Mouse (Mus musculus) intestine, embryonic 16.5 days (tissue): Measurements from ENCODE around the gene Tln2. TPM values are rescaled to one million over a fixed set of nuclear protein-coding genes. Genes with fewer than 3 reads are reported as not detected.

Experiments used
- ATAC-seq: fragments of 200-750 bp; cut with Nextera tagmentation; 2 replicates; pipeline ENCODE4 v1.8.0; 2017; ENCODE audit warnings: moderate TSS enrichment, moderate library complexity
- H3K27ac ChIP-seq: fragments of 300-500 bp; sonication (generic); 2 replicates; pipeline ENCODE4 v1.5.1; 2014; ENCODE audit warnings: mild to moderate bottlenecking, low read length
- H3K27me3 ChIP-seq: fragments of 300-500 bp; sonication (generic); replicated peaks from 2 replicates; pipeline ENCODE4 v1.6.1; 2014; ENCODE audit warnings: low read length, control low read depth, mixed read lengths; ENCODE audit not compliant: control insufficient read depth, insufficient read depth
- H3K36me3 ChIP-seq: fragments of 300-500 bp; sonication (generic); 2 replicates; pipeline ENCODE4 v1.6.1; 2014; ENCODE audit warnings: low read length, control low read depth; ENCODE audit not compliant: control insufficient read depth, insufficient read depth
- H3K4me1 ChIP-seq: fragments of 300-500 bp; sonication (generic); 2 replicates; pipeline ENCODE4 v1.6.1; 2014; ENCODE audit warnings: low read length, control low read depth, mixed read lengths; ENCODE audit not compliant: control insufficient read depth, insufficient read depth
- H3K4me2 ChIP-seq: fragments of 300-500 bp; sonication (generic); 2 replicates; pipeline ENCODE4 v1.6.1; 2014; ENCODE audit warnings: low read depth, low read length, control low read depth
- H3K4me3 ChIP-seq: fragments of 300-500 bp; sonication (generic); 2 replicates; pipeline ENCODE4 v1.5.1; 2014; ENCODE audit warnings: mild to moderate bottlenecking, low read length
- H3K9ac ChIP-seq: fragments of 300-500 bp; sonication (generic); 2 replicates; pipeline ENCODE4 v1.6.1; 2014; ENCODE audit warnings: low read depth, low read length
- H3K9me3 ChIP-seq: fragments of 300-500 bp; sonication (generic); 2 replicates; pipeline ENCODE4 v1.6.1; 2016; ENCODE audit warnings: low read length, control low read depth; ENCODE audit not compliant: control insufficient read depth
- WGBS: fragments of 180-500 bp; shearing (Covaris S2); extraction: QIAGEN DNeasy Blood & Tissue Kit; methylation state at CpG from one replicate; pipeline ENCODE4 v1.1.7; 2014; 5-methylcytosine and 5-hydroxymethylcytosine counted together
- polyA plus RNA-seq: library from polyadenylated mRNA; unstranded; fragments of >200 nt; fragmentation: Nextera tagmentation; extraction: Ambion mirVana; gene quantifications from 2 replicates; pipeline ENCODE4 v1.2.1, GENCODE M21; 2015

The Tln2 gene
- polyA plus RNA-seq, 1 experiment from 2014 or later, result 19.8 TPM

DNA sequence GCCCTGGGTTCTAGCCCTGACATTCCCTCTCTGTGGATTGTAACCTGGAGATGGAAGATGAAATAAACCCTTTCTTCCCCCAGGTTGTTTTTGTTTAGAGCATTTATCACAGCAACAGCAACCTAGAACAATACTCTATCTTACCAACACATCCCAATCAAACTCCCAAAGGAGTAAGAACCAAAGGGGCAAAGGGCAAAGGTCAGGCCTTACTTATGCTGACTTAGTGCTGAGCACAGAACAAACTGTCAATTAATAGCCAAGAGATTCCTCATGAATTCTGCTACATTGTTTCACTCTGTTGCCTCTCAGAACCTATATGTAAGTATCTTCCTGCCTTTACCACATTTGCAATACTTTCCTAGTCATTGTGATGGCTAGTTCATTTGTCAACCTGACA lies 255.5 kb downstream of the Tln2 start:
- Histone ChIP-seq H3K27me3 (no peaks in the 10 kb centered on the region), H3K4me3 (no peak overlapping the region), H3K4me2 (no peak overlapping the region), H3K4me1 (no peaks in the 10 kb centered on the region), H3K9me3 (no peaks in the 10 kb centered on the region), H3K27ac (no peak overlapping the region), H3K36me3 (no peaks in the 10 kb centered on the region), H3K9ac (no peak overlapping the region)
- no peak for ATAC-seq

DNA sequence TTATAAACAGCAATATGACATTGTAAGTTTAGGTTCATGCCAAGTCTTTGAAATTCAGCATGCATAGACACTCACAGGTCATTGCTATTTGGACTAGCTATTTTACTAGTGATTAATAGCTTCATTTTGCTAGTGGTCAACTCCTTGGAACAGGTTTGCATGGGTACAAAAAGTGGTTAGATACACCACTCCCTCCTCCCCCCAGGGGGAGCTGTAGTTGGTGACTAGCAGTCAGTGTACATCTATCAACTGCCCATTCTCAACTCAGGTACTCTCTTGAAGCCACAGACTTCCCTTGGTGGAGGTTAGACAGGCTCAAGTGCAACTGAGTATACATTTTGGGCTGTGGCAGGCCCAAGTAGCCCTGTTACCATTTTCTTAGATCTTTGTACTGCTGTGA lies 256.5 kb downstream of the Tln2 start:
- Histone ChIP-seq H3K27ac (no peak overlapping the region), H3K4me1 (no peaks in the 10 kb centered on the region), H3K4me2 (no peak overlapping the region), H3K4me3 (no peak overlapping the region), H3K27me3 (no peaks in the 10 kb centered on the region), H3K9ac (no peak overlapping the region), H3K36me3 (no peaks in the 10 kb centered on the region), H3K9me3 (no peaks in the 10 kb centered on the region)
- no peak for ATAC-seq

DNA sequence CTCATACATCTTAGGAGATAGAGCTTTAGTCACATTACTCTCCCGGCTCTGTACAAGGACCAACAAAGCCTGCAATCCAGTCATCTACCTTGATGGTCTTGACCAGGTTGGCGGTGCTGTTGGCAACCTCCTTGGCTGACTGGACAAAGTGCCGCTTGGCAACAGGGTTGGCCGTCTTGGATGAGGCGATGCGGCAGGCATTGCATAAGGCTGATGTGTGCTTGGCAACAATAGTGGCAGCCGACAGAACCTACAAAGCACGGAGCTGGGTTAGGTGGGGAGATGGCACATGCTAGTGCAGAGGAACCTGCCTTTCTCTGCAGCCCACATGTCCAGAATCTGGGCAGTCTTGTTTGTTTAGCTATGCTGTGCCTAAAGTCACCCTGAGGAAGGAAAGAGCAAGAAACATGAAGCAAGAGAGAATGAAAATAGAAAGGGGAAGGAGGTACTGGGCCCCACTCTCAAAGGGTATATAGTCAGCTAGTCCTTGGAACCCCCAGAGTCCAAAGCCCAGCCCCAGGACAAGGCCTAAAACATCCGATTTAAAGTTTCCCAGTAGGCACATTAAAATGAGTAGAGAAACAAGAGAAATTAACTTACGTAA lies 257.0 kb downstream of the Tln2 start:
- H3K9me3 ChIP-seq, result no peaks in the 10 kb centered on the region
- H3K27me3 ChIP-seq, result no peaks in the 10 kb centered on the region
- H3K9ac ChIP-seq, result no peak overlapping the region
- H3K4me3 ChIP-seq, result no peak overlapping the region
- H3K27ac ChIP-seq, result no peak overlapping the region
- no peaks in the 10 kb centered on the region for H3K36me3 ChIP-seq
- no peak for ATAC-seq
- H3K4me1 ChIP-seq, result no peaks in the 10 kb centered on the region
- H3K4me2 ChIP-seq, result no peak overlapping the region
- WGBS, result 95% methylated on average over 10 of the region's 10 CpGs

DNA sequence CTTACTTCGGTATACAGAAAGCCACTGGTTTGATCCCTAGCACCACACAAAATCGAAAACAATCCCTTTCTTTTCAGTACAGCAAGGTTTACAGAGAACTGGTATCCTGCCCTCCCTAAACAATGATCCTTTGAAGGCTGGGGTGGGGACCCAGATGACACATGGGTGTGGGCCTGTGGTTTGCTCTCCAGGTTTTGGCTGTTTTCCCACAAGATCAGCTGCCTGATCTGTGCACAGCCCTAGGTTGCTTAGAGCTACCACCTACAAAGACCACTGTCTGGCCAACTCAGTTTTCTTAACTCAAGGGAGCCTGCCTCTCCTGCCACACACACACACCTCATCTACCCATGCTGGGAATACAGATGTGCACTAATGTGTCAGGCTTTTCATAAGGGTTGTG lies 257.9 kb downstream of the Tln2 start:
- no peaks in the 10 kb centered on the region for H3K4me1 ChIP-seq
- no peak overlapping the region for H3K4me2 ChIP-seq

DNA sequence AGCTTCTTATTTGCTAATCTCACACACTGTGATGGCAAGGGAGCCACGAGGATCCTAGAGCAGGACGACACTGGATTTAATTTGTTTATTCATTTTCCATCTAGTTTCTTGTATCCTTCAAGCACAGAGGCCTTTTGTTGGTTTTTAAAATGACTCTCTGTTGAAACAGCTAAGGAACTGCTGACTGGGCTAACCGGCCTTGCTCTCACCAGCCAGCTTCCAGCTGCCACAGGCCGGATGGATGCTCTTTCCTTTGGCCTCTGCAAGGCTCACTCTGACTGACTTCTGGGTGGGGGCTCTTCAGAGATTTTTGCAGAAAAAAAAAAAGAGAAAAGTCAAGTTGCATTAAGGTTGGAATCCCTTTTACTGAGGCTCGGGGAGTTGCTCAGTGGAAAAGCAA lies 258.7 kb downstream of the Tln2 start:
- Histone ChIP-seq H3K4me2 (no peak overlapping the region), H3K27ac (no peak overlapping the region), H3K9me3 (no peaks in the 10 kb centered on the region), H3K9ac (no peak overlapping the region), H3K4me3 (no peak overlapping the region), H3K27me3 (no peaks in the 10 kb centered on the region), H3K36me3 (no peaks in the 10 kb centered on the region), H3K4me1 (no peaks in the 10 kb centered on the region)
- no peak for ATAC-seq
- 63% methylated on average over 5 of the region's 5 CpGs for WGBS

More for the DNA sequence above, 257.9 kb downstream of the Tln2 start:
- H3K27ac ChIP-seq, result no peak overlapping the region
- no peaks in the 10 kb centered on the region for H3K36me3 ChIP-seq
- 86% methylated on average over 2 of the region's 2 CpGs for WGBS
- no peak for ATAC-seq
- no peaks in the 10 kb centered on the region for H3K27me3 ChIP-seq
- H3K4me3 ChIP-seq, result no peak overlapping the region
- H3K9me3 ChIP-seq, result no peaks in the 10 kb centered on the region
- H3K9ac ChIP-seq, result no peak overlapping the region

DNA sequence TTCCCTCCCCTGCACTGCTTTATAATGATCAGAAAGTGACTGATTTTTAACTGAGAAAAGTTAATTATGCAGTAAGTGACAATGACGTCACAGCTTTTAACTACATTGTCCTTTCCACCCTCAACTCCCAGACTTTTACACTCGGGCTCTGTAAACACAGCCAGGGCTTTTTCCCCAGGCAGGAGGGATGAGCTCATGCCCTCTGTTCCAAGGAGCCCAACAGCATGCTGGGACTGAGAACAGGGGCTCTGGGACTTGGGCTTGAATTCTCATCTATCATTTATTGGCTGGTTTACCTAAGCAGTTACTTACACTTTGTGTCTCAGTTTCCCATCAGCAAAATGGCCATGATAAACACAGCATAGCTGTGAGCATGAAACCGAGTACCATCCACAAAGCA lies 259.2 kb downstream of the Tln2 start:
- Histone ChIP-seq H3K9ac (no peak overlapping the region), H3K4me3 (no peak overlapping the region), H3K36me3 (no peaks in the 10 kb centered on the region), H3K4me1 (no peaks in the 10 kb centered on the region), H3K4me2 (no peak overlapping the region), H3K27ac (no peak overlapping the region), H3K9me3 (no peaks in the 10 kb centered on the region), H3K27me3 (no peaks in the 10 kb centered on the region)
- no peak for ATAC-seq
- 33% methylated on average over 3 of the region's 3 CpGs for WGBS

DNA sequence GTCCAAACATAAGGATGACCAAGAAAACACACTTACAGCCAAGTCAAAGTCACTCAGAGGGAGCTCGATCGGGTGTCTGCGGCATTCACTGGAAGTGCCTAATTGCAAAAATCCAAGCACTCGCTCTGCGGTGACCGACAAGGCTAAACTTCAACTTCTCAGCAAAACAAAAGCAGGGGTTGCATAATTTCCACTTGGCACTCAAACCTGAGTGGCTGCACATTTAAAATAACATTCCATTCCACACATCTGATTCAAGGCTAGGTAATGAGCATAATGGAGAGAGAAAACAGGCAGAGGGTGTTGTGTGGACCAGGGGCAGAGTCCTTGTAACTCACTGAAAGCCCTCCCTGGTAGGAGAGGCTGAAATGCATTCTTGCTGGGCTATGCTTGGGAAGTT lies 260.3 kb downstream of the Tln2 start:
- whole genome bisulfite sequencing, result 93% methylated on average over 6 of the region's 6 CpGs
- Histone ChIP-seq H3K4me2 (no peak overlapping the region), H3K4me3 (no peak overlapping the region), H3K9ac (no peak overlapping the region), H3K36me3 (no peaks in the 10 kb centered on the region), H3K9me3 (no peaks in the 10 kb centered on the region), H3K4me1 (no peaks in the 10 kb centered on the region), H3K27me3 (no peaks in the 10 kb centered on the region), H3K27ac (no peak overlapping the region)
- ATAC-seq, result no peak

DNA sequence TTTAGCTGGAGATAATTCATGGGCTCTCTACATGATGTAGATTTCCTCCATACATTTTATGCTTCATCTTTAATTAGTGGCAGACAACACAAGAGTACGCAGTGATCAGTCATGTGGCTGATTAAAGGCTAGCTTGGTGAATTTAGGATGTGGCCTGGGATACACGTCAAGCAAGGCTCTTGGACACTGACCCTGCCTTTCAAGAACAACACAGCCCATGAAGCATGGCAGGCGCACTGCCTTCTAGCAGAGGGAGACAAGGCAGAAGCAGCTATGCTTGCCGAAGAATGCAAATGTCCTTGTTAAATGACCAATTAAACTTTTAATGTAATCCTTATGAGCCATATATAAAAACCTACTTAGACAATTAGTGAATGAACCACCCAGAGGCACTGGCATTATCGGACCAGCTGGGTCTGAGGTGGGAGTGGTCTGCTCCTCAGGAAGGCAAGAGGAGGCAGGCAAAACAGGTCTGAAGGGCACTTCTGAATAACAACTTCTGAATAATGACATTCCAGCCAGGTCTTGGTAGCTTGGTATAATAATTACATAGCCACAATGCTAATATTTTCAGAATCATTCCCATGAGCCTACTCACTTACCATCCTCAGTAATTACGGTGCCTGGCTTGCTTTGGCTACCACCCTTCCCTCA lies 262.1 kb downstream of the Tln2 start:
- WGBS, result 87% methylated on average over 6 of the region's 6 CpGs
- Histone ChIP-seq H3K4me3 (no peak overlapping the region), H3K4me2 (no peak overlapping the region), H3K36me3 (no peaks in the 10 kb centered on the region), H3K9ac (no peak overlapping the region), H3K4me1 (no peaks in the 10 kb centered on the region), H3K27ac (no peak overlapping the region), H3K27me3 (no peaks in the 10 kb centered on the region), H3K9me3 (no peaks in the 10 kb centered on the region)
- no peak for ATAC-seq

DNA sequence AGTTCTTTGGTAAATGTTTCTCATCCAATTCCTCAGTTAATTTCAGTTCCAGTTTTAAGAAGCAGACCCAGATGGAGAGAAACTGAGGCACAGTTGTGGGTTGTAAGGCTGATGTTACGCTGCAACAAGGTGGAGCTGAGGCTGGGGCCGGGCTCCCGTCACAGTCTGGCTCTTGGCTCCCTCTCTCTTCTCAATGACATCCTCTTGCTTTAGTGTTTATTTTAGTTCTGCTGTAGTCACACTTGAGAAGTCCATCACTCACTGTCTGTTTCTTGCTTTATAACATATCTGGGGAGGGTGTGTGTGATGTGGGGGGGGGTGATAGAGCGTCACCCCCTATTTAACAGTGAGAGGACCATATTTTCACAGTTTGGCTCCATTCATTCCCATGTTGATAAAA lies 272.0 kb downstream of the Tln2 start:
- 0 out of 2 replicates have a peak overlapping the region, but pooled peaks have one; percentile 11 for H3K27ac ChIP-seq
- no peaks in the 10 kb centered on the region for H3K36me3 ChIP-seq
- no peak overlapping the region for H3K9ac ChIP-seq
- no peak overlapping the region for H3K4me3 ChIP-seq
- H3K27me3 ChIP-seq, result no peaks in the 10 kb centered on the region
- H3K9me3 ChIP-seq, result no peaks in the 10 kb centered on the region
- 55% methylated on average over 4 of the region's 4 CpGs for WGBS
- H3K4me1 ChIP-seq, result peaks cover 3% of the 10 kb centered on the region
- no peak for ATAC-seq
- no peak overlapping the region for H3K4me2 ChIP-seq

DNA sequence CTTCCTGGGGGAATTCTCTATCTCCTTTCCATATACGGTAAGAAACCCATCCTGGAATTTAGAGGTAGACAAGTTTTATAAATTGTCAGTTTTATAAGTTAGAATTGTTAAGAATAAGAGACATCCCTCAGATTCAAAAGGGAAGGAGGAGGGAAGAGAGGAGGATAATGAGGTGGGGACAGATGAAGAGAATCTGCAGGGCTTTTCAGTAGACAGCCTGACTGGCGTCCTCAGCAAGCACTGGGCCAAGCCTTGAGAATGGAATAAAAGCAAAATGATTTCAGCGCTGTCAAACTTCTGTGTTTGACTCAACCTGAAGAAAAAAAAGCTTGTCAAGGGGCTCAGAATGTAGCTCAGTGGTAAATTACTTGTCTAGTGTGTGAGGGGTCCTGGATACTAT lies 272.7 kb downstream of the Tln2 start:
- no peaks in the 10 kb centered on the region for H3K36me3 ChIP-seq
- H3K9me3 ChIP-seq, result no peaks in the 10 kb centered on the region
- H3K4me1 ChIP-seq, result peaks cover 6% of the 10 kb centered on the region
- 78% methylated on average over 3 of the region's 3 CpGs for WGBS
- no peak overlapping the region for H3K4me3 ChIP-seq
- no peak overlapping the region for H3K9ac ChIP-seq
- no peak overlapping the region for H3K27ac ChIP-seq
- no peak for ATAC-seq
- H3K4me2 ChIP-seq, result no peak overlapping the region
- no peaks in the 10 kb centered on the region for H3K27me3 ChIP-seq
